Mouse (Mus musculus) hindbrain, embryonic 15.5 days (tissue): ENCODE data around the gene Rnf222. TPM values are rescaled to one million over a fixed set of nuclear protein-coding genes. Genes with fewer than 3 reads are reported as not detected.
"Not testable (repeated sequence)": the region's sequence is repeated elsewhere in the genome, so short reads cannot be mapped to it uniquely, and the experiment has no call there.

Source experiments
- ATAC-seq: fragments of 200-750 bp; cut with Nextera tagmentation; 2 replicates; pipeline ENCODE4 v1.8.0; 2017; ENCODE audit warnings: low read depth, moderate number of reproducible peaks, moderate TSS enrichment; ENCODE audit not compliant: low FRiP score
- H3K27ac ChIP-seq: fragments of 300-500 bp; sonication (generic); replicated peaks from 2 replicates; pipeline ENCODE4 v1.5.1; 2015; ENCODE audit warnings: mild to moderate bottlenecking, inconsistent platforms
- H3K27me3 ChIP-seq: fragments of 300-500 bp; sonication (generic); 2 replicates; pipeline ENCODE4 v1.6.1; 2015; ENCODE audit warnings: control low read depth, inconsistent platforms
- H3K36me3 ChIP-seq: fragments of 300-500 bp; sonication (generic); 2 replicates; pipeline ENCODE4 v1.6.1; 2015; ENCODE audit warnings: control low read depth, inconsistent platforms
- H3K4me1 ChIP-seq: fragments of 300-500 bp; sonication (generic); replicated peaks from 2 replicates; pipeline ENCODE4 v1.6.1; 2015; ENCODE audit warnings: control low read depth, inconsistent platforms
- H3K4me2 ChIP-seq: fragments of 300-500 bp; sonication (generic); 2 replicates; pipeline ENCODE4 v1.6.1; 2015; ENCODE audit warnings: moderate library complexity, mild to moderate bottlenecking, inconsistent platforms
- H3K4me3 ChIP-seq: fragments of 300-500 bp; sonication (generic); 2 replicates; pipeline ENCODE4 v1.5.1; 2015; ENCODE audit warnings: mild to moderate bottlenecking, inconsistent platforms
- H3K9ac ChIP-seq: fragments of 300-500 bp; sonication (generic); 2 replicates; pipeline ENCODE4 v1.6.1; 2015; ENCODE audit warnings: inconsistent platforms
- H3K9me3 ChIP-seq: fragments of 300-500 bp; sonication (generic); 2 replicates; pipeline ENCODE4 v1.6.1; 2016; ENCODE audit warnings: control low read depth, inconsistent platforms
- WGBS: fragments of 180-500 bp; shearing (Covaris S2); methylation state at CpG from one replicate; pipeline ENCODE4 v1.1.7; 2015; 5-methylcytosine and 5-hydroxymethylcytosine counted together
- polyA plus RNA-seq: library from polyadenylated mRNA; unstranded; fragments of >200 nt; fragmentation: Nextera tagmentation; extraction: Ambion mirVana; gene quantifications from 2 replicates; pipeline ENCODE4 v1.2.1, GENCODE M21; 2015

Rnf222 gene
- polyA plus RNA-seq, 1 experiment from 2014 or later = not detected

DNA sequence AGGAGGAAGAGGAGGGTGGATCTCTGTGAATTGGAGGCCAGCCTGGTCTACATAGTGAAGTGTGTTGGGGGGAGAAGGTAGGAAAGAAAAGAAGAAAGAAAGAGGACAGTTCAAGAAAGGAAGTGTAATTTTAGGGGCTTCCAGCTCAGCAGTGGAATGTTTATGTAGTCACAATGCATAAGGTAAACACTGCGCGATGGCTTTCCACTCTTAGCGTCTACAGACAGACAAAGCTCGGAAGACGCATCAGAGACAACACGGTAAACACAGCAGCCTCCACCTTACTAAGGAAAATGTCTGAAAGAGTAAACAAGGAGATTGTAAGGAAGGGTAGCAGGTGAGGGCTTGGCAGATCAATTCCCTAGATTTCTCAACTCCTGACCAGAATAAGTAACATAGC is 41.6 kb downstream of the Rnf222 start:
- H3K36me3 ChIP-seq = no peaks in the 10 kb centered on the region
- H3K4me3 ChIP-seq = no peak overlapping the region
- H3K9me3 ChIP-seq = no peaks in the 10 kb centered on the region
- no peak overlapping the region for H3K27ac ChIP-seq
- no peak overlapping the region for H3K9ac ChIP-seq
- ATAC-seq = no peak
- no peak overlapping the region for H3K4me2 ChIP-seq
- WGBS = 84% methylated on average over 6 of the region's 6 CpGs
- H3K27me3 ChIP-seq = no peaks in the 10 kb centered on the region
- H3K4me1 ChIP-seq = no peaks in the 10 kb centered on the region

DNA sequence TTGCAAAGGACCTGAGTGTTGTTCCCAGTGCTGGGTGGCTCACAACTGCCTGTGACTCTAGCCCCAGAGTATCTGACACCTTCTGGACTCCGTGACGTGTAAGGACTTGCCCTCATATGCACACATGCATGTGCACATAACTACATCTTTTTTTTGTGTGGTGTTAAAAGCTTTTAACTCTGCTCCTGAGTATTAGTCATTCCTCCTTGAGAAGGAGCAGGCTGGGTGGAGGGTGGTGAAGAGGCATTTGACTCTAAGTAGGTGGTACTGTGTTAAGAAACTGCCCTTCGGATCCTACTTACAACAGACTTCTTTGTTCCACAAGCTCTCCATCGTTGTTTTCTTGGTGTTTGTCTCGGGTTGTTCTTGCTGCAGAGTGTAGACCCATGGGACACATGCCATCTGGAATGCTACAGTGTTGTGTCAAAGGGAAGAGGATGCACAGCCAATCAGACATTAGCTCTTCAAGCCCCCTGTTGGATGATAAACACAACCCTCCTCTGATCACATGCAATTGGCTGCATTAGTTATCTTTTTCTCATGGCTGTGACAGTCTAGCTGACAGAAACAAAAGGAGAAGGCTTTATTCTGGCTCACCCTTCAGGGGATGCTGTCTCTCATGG is 45.6 kb downstream of the Rnf222 start:
- Histone ChIP-seq H3K4me2 (no peak overlapping the region), H3K27ac (0 out of 2 replicates have a peak overlapping the region, but pooled peaks have one; percentile 2), H3K9me3 (no peaks in the 10 kb centered on the region), H3K27me3 (no peaks in the 10 kb centered on the region), H3K9ac (no peak overlapping the region), H3K4me3 (no peak overlapping the region), H3K36me3 (no peaks in the 10 kb centered on the region), H3K4me1 (peaks cover 3% of the 10 kb centered on the region; the same call in 1 of the 2 replicates)
- 62% methylated on average over 5 of the region's 5 CpGs for WGBS
- ATAC-seq = peak; percentile 38; the same call in 1 of the 2 replicates

DNA sequence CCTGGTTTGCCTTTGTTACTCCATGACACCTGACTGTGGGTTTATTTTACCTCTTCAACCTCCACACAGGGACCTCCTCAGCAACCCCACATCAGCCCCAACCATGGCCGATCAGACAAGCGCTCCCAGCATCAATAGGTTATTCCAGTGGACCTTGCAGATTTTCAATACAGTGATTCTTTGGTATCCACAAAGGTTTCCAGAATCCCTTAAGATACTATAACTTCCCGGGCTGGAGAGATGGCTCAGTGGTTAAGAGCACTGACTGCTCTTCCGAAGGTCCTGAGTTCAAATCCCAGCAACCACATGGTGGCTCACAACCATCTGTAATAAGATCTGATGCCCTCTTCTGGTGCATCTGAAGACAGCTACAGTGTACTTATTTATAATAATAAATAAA is 48.6 kb downstream of the Rnf222 start:
- H3K4me2 ChIP-seq, H3K27me3 ChIP-seq, H3K4me3 ChIP-seq, H3K9me3 ChIP-seq, H3K27ac ChIP-seq, H3K36me3 ChIP-seq, H3K9ac ChIP-seq, ATAC-seq: not testable (repeated sequence)
- 90% methylated on average over 4 of the region's 4 CpGs for WGBS
- peaks cover 19% of the 10 kb centered on the region for H3K4me1 ChIP-seq

DNA sequence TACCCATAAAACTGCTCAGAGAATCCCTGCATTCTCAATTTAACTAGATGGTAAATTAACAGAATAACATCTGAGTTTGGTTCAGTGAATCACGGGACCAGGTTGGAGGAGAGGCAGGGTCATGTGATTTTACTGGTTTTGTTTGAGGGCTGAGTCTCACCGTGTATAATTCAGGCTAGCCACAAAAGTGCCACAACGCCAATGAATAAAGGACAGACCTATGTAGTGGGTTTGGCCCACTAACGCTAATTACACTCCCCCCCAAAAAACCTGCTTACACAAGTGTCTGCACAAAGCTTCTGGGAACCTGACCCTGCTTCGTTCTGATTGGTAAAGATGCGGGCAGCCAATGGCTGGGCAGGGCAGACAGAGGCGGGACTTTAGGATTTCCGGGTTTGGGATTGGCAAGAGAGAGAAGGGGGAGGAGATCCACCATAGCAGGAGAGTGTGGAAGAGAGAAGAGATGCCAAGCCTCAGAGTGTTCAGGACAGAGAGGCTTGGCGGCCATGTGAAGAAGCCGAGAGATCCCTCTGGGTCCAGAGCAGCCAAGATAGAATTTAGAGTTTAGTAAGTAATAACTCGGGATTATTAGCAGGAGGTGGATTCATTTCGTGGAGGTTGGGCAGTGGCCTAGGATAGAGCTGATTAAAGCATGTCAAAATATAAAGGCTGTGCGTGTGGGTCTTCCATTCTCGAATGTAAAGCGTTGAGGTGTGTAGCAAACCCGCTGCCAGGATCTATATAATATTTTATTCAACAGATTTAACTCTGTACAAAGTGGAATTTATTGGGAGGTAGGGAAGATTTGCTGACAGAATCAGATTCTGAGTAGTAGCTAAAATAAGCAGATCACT is 51.3 kb downstream of the Rnf222 start:
- Histone ChIP-seq H3K36me3 (0 out of 2 replicates have a peak, but pooled peaks cover 4% of the 10 kb centered on the region), H3K4me1 (peaks cover 19% of the 10 kb centered on the region), H3K9ac (peak overlapping the region; percentile 58), H3K4me2 (peak overlapping the region; percentile 62), H3K27ac (peak overlapping the region; percentile 89), H3K4me3 (peak overlapping the region; percentile 52), H3K9me3 (no peaks in the 10 kb centered on the region), H3K27me3 (no peaks in the 10 kb centered on the region)
- peak; percentile 100 for ATAC-seq
- WGBS = under 1% methylated on average over 16 of the region's 16 CpGs

DNA sequence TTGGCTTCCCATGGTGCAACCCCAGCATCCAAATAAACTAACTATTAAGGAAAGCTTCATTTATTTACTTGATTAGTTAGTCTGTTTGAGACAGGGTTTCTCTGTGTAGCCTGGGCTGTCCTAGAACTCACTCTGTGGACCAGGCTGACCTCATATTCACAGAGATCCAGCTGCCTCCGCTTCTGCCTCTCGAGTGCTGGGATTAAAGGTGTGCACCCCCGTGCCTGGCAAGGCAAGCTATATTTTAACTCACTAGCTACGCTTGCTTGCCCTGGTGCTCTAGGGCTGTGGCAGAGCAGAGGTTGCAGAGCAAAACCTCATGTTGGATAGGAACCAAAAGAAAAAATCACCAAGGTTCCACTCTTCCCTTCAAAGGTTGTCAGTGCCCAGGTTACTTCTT is 52.2 kb downstream of the Rnf222 start:
- H3K27ac ChIP-seq = peak overlapping the region; percentile 89
- no peak for ATAC-seq
- H3K4me1 ChIP-seq = peaks cover 23% of the 10 kb centered on the region
- 0 out of 2 replicates have a peak, but pooled peaks cover 5% of the 10 kb centered on the region for H3K36me3 ChIP-seq
- peak overlapping the region; percentile 62 for H3K4me2 ChIP-seq
- H3K9me3 ChIP-seq = no peaks in the 10 kb centered on the region
- H3K9ac ChIP-seq = peak overlapping the region; percentile 58
- 53% methylated on average over 4 of the region's 4 CpGs for WGBS
- H3K4me3 ChIP-seq = peak overlapping the region; percentile 52
- H3K27me3 ChIP-seq = no peaks in the 10 kb centered on the region

DNA sequence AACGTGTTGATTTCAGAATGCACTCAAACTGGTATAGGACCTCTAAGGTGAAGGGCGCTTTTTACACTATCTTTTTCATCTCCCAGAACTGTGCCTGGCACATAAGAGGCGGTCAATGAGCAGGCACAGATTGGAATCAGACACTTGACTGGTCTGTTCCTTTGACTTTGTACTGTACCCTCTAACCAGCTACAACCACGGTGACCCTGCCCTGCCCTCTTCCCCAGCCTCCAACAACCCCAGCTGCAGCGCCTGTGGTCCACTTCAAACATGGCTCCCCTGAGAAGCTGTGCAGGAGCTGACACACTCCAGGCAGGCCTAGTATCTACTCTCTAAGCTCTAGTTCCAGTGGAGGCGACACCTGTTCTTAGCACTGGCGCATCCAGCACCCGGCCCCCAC is 54.4 kb downstream of the Rnf222 start:
- H3K27me3 ChIP-seq = no peaks in the 10 kb centered on the region
- H3K4me1 ChIP-seq = peaks cover 40% of the 10 kb centered on the region
- no peak overlapping the region for H3K4me2 ChIP-seq
- H3K9me3 ChIP-seq = no peaks in the 10 kb centered on the region
- no peak overlapping the region for H3K4me3 ChIP-seq
- no peak overlapping the region for H3K9ac ChIP-seq
- no peak overlapping the region for H3K27ac ChIP-seq
- H3K36me3 ChIP-seq = 0 out of 2 replicates have a peak, but pooled peaks cover 5% of the 10 kb centered on the region
- no peak for ATAC-seq
- 93% methylated on average over 8 of the region's 8 CpGs for WGBS

DNA sequence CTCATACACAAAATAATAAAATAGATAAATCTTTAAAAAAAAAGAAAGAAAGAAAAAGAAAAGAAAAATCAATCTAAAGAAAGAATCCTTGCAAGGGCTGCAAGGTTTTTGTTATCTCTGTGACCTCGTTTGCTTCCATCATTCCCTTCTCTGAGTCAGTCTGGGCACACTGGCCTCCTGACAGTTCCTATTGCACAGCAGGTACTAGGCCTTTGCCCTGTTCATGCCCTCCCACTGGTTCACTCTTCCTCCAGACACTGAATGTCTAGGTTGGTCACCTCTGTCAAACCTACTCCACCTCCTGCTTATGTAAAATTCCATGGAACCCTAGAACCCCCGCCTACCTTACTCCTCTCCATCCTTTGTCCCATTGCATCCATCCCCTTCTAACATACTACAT is 56.9 kb downstream of the Rnf222 start:
- Histone ChIP-seq H3K4me3 (no peak overlapping the region), H3K9me3 (no peaks in the 10 kb centered on the region), H3K27me3 (0 out of 2 replicates have a peak, but pooled peaks cover 3% of the 10 kb centered on the region), H3K4me2 (peak overlapping the region; percentile 55; the same call in 1 of the 2 replicates), H3K4me1 (peaks cover 32% of the 10 kb centered on the region), H3K27ac (no peak overlapping the region), H3K9ac (no peak overlapping the region), H3K36me3 (0 out of 2 replicates have a peak, but pooled peaks cover 5% of the 10 kb centered on the region)
- ATAC-seq = no peak
- WGBS = 79% methylated on average over 2 of the region's 2 CpGs

Other genes with a start within 250 kb of the Rnf222 start
- 97.3 and 98.8 TPM in 2 replicates for gene Myh10, start 197.0 kb upstream of the Rnf222 start, polyA plus RNA-seq
- gene Ndel1, start 16.7 kb upstream of the Rnf222 start, polyA plus RNA-seq = 103 and 105 TPM in 2 replicates
- gene Rpl26, start 13.0 kb downstream of the Rnf222 start, polyA plus RNA-seq = 557 and 622 TPM in 2 replicates
- 0.60 and 1.2 TPM in 2 replicates for gene Odf4, start 38.5 kb downstream of the Rnf222 start, polyA plus RNA-seq
- gene Arhgef15, start 68.9 kb downstream of the Rnf222 start, polyA plus RNA-seq = 21.8 and 25.3 TPM in 2 replicates
- 1.7 and 2.1 TPM in 2 replicates for gene Slc25a35, start 79.6 kb downstream of the Rnf222 start, polyA plus RNA-seq
- 29.8 and 34.3 TPM in 2 replicates for gene Rangrf, start 86.6 kb downstream of the Rnf222 start, polyA plus RNA-seq
- 17.6 and 19.0 TPM in 2 replicates for gene Pfas, start 119.9 kb downstream of the Rnf222 start, polyA plus RNA-seq
- gene Ctc1, start 127.4 kb downstream of the Rnf222 start, polyA plus RNA-seq = 56.4 and 71.2 TPM in 2 replicates
- 28.6 and 36.1 TPM in 2 replicates for gene Aurkb, start 157.1 kb downstream of the Rnf222 start, polyA plus RNA-seq
- 22.1 and 23.1 TPM in 2 replicates for gene Borcs6, start 171.2 kb downstream of the Rnf222 start, polyA plus RNA-seq
- 36.6 and 41.7 TPM in 2 replicates for gene Tmem107, start 182.3 kb downstream of the Rnf222 start, polyA plus RNA-seq
- 317 and 437 TPM in 2 replicates for gene Vamp2, start 199.9 kb downstream of the Rnf222 start, polyA plus RNA-seq
- gene Per1, start 206.7 kb downstream of the Rnf222 start, polyA plus RNA-seq = 10.0 and 10.1 TPM in 2 replicates
- 0.87 and 0.98 TPM in 2 replicates for gene Hes7, start 231.9 kb downstream of the Rnf222 start, polyA plus RNA-seq
- gene 9130213A22Rik, start 234.0 kb downstream of the Rnf222 start, polyA plus RNA-seq = 0.40 and 0.42 TPM in 2 replicates
- 4.7 and 6.5 TPM in 2 replicates for gene Aloxe3, start 237.3 kb downstream of the Rnf222 start, polyA plus RNA-seq